Mouse (Mus musculus) WW6 (cell line): ENCODE data around the gene Gm19935.

Experiments used
- DNase-seq: peaks from one replicate; pipeline ENCODE4 v3.0.0-alpha.2; 2013; ENCODE audit warnings: low read depth, low spot score

The Gm19935 gene

DNA sequence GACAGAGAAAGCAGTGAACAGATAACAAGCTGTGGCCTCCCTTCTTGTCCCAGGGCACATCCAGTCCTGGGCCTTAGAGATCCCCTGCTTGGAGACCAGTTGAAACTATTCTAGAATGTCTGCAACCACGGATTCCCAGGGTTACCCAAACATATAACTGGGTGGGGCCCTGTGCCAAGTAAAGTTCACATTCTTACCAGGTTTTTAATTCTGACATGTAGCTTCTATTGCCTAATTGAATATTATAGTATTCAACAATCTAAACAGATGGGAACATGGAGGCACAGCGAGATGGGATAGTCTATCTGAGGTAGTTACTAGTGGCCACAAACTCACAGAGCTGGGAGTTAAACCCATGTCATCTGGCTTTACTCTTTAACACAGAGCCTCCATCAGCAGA, at the start of gene Gm19935:
Gene Gm19935 (minus strand): TSS at position 101 of the 400 bp plus-strand sequence.
- DNase-seq = no peak

DNA sequence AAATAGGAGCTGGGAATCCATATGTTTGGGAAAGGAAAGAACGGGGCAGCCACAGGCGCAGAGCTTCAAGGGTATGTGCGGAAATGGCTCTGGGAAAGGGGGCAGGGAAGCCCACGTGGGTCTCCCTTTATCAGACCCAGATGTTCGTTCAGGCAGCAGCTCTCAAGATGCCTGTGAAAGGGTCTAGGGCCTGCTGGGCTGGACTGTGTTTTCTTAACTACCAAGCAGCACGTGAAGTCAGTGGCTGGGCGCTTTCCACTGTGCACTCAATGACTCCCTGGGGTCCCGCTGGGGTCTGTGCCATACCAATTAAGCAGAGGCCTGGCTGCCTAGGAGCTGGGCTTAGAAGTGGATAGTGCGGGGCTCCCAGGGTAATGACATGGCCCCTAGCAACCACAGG, 44.8 kb upstream of the Gm19935 start:
- no peak for DNase-seq

DNA sequence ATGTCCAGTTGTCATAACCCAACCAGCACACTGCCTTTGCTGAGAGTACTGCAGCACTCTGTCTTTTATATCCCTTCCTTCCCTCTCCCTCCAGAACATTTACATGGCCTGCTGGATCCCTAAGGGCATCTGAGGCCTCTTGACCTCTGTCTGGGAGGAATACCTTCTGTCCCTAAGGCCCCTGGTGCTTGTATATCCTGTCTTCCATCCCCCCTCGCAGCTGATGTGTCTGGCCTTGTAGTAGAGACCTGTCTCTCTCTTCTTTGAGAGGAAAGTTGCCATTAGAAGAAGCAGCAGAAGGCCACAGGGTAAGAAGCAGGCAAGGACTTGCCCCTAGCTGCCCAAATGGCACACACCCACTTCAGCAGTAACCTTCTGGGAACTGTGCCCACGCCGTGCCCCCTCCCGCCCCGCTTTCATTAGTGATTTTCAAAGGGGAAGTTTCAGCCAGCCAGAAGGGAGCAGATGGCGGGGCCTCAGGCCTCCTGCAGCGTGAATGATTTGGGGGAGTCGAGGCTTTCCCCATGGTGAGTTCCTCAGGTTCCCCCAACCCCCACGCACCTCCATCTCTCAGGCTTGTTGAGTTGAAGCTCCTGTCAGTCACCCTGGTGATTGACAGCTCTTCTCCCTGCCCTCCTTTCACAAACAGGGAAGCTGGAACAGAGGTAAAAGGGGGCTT, 44.2 kb upstream of the Gm19935 start:
- no peak for DNase-seq

DNA sequence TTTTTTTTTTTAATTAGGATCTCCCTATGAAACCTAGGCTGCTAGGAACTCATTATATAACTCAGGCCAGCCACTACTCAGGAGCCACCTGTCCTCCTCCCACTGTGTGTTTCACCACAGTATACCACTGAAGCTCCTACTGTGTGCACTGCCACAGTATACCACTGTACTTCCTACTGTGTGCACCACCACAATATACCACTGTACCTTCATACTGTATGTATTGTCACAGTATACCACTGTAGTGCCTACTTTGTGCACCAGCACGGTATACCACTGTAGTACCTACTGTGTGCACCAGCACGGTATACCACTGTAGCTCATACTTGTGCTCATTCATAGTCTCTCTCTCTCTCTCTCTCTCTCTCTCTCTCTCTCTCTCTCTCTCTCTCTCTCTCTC, 40.9 kb upstream of the Gm19935 start:
- no peak for DNase-seq

DNA sequence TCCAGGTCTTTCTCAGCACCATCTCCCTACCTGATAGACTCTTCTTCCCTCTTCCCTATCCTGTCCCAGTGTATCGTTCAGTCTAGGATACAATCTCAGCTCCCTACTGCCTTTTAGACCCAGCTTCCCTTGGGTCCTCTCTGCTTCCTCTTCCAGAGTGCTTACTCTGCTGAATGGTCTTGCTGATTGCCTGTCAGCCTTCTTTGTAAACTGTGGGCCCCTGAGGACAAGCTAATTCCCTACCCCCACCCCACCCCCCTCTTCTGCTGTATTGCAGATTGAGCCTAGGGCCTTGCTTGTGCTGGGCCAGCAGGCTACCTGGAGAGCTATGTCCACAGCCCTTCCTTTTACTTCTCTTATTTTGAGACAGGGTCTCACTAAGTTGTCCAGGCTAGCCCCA, 39.8 kb upstream of the Gm19935 start:
- no peak for DNase-seq

DNA sequence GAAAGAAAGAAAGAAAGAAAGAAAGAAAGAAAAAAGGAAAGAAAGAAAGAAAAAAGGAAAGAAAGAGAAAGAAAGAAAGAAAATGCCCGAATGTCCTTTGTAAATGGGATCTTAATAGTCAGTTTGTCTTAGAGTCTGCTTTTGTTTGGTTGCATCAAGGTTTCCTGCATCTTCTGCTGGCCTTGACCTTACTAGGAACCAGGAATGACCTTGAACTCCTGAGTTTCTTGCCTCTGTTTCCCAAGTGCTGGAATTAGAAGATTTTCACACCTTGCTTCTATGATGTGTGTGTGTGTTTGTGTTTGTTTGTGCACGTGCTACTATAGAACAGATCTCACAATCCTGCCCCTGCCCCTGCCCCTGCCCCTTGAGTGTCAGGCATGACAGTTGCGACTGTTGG, 39.0 kb upstream of the Gm19935 start:
- DNase-seq = no peak

DNA sequence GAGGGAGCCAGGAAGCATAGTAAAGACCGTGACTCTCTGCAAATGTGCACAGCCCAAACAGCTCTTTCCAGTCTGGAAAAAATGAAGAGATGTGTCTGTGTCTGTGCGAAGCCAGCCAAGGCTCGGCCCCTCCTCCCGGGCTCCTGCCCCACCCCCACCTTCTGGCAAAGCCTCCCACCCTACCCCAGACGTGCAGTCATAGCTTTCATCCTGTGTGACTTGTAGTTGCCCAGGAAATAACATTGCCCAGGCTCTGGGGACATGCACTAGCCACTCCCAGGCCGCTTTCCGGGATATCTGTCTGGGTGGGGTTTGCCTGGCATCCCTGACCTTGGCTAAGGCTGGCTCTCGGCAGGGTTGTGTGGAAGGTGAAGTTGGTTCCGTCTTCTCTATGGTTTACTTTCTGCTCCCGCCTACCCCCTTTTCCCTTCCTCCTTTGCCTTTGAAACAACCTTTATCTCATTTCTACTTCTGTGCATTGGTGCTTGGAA, 37.5 kb upstream of the Gm19935 start:
- no peak for DNase-seq

DNA sequence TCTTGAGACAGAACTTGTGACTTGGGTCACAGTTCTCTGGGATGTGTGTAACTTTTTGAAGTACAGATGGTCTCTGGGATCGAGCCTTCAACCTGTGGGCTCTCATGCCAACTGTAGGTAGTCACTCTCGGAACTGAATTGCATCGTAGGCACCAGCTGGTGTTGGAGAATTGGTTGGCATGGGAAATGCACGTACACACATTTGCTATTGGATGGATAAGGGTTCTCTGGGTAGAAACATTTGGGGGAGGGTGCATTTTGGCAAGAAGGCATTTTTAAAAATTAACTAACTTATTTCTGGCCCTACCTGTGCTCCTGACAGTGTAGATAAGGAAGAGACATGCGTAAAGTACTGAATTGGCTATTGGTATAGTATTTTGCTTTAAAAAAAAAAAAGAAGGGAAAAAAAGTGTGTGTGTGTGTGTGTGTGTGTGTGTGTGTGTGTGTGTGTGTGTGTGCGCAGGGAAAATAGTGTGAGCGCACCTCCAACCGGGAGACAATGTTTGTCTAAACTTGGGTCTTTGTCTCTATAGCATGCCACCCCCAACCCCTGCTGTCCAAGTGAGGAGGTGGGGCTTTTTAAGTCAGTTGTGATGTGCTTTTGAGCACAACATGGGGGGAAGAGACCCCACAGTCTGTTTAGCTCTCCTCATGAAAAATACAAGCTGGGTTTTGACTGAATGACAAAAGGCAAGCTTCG, 36.9 kb upstream of the Gm19935 start:
- DNase-seq = no peak

DNA sequence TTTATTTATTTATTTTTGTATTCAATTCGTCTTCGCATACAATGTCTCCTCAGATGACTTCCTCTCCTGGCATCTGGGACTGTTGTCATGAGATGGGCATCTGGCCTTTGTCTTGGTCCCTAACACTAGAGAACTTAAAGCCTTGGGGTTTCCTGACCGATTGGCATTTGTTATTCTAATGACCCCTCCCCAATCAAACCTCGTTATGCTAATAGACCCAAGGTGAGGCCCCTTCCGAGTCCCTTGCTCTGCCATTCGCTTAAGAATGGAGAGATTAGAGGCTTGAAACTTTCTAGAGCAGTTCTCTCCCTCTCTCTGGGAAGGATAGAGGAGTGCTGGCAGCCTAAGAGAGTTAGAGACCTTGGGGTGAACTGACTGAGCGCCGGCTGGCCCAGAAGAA, 34.4 kb upstream of the Gm19935 start:
- DNase-seq = no peak

DNA sequence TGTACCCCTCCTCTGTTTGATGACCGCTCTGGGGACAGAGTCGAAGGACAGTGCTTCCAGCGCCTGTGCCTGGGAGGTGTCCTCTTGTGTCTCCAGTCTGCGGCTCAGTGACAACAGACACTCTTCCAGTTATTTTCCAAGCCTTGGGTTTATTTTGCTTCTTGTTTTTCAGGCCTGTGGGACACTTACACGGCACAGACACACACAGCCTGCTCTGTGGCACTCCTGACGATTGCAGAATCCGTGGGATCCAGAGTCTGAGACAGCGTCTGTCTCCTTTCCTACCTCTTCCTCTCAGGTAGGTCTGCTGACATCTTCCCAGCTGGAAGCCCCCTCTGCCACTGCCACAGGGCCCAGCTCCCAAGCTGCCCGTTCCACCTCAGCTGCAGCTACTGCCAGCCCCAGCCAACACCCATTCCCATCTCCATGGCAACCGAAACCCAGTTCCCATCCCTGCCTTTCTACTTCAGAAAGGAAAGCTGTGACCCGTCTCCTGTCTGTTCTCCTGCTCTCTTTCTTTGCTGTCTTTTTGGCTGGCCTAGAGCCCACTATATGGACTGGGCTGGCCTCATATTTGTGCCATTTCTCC, 32.4 kb upstream of the Gm19935 start:
- DNase-seq = no peak

DNA sequence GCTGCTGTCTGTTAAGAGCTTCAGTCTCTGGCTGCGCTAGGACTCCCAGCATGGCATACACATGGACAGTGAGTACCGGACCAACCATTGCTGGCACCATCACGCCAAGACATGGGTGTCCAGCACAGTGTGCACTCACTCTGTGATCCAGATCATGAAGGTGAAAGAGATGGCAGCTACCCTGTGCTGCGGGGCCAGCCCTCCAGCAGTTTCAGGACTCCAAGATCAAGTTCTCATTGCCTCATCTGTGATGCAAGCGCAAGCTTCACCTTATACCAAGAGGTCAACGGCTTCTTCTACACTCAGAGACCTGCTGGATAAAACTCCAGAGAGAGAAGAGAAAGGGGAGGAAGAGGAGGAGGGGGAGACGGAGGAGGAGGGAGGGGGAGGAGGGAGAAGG, 30.8 kb upstream of the Gm19935 start:
- DNase-seq = no peak

DNA sequence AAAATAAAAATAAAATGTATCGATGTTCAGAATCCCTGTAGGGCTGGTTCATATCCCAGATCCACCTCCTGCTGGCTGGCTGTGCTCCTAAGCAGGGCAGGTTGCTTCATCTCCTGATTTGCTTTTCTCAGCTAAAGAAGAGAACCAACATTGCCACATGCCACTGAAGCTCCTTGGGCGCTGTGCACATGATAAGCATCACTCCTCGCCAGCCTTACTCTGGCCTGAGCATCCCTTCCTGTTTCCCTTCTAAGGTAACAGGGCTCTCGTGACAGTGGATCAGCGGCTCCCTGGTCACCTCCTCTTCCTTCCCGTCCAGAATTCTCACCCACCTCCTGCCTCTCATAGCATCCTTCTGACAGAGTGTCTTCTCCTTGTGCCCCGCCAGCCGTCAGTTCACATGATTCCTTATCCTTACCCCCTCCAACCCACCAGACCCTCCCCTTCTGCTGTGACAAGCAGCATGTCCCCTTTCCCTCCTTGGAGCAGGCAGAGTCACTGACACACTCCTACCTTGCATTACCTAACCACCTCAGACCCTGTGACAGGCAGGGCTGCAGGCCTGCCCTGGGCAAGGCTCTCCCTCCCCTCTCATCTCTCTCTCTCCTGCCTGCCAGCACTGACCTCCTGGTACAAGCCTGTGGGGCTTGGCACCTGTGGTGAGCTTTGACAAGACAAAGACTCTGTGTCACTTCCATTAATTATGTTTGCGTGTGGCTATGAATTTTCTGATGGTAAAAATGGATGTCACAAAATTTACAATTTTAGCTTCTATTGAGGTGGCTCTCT, 27.2 kb upstream of the Gm19935 start:
- no peak for DNase-seq

DNA sequence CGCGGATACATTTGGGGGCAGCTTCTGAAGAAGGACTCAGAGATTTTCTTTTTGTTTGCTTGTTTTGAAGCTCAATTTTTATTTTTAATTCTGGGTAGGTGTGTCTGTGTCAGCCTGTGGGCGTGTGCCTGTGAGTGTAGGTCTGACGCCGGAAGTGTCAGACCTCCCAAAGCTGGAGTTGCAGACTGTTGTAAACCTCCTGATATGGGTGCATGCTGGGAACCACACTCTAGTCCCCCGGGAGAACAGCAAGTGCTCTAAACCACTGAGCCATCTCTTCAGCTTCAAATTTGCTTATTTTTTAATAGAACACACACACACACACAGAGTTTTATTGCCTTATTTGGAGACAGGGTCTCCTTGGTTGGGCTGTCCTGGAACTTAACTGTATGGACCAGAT, 25.9 kb upstream of the Gm19935 start:
- no peak for DNase-seq

DNA sequence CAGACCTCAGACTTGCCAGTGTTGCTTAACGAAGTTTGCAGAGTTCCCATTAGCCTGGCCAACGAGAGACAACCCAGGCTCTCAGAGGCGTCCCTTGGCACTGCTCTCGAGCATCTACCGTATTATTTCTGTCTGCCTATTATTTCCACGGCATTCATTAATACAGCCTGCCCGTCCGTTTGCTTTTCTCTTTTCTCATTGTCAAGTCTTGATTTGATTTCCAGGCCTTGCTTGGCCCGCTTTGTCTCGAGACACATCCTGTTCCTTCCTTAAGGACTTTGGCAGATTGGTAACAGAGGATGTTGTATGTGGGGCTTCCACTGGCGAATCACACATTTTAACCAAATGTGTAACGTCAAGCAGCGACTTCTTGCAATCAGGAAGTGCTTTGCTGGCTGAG, 24.1 kb upstream of the Gm19935 start:
- no peak for DNase-seq

DNA sequence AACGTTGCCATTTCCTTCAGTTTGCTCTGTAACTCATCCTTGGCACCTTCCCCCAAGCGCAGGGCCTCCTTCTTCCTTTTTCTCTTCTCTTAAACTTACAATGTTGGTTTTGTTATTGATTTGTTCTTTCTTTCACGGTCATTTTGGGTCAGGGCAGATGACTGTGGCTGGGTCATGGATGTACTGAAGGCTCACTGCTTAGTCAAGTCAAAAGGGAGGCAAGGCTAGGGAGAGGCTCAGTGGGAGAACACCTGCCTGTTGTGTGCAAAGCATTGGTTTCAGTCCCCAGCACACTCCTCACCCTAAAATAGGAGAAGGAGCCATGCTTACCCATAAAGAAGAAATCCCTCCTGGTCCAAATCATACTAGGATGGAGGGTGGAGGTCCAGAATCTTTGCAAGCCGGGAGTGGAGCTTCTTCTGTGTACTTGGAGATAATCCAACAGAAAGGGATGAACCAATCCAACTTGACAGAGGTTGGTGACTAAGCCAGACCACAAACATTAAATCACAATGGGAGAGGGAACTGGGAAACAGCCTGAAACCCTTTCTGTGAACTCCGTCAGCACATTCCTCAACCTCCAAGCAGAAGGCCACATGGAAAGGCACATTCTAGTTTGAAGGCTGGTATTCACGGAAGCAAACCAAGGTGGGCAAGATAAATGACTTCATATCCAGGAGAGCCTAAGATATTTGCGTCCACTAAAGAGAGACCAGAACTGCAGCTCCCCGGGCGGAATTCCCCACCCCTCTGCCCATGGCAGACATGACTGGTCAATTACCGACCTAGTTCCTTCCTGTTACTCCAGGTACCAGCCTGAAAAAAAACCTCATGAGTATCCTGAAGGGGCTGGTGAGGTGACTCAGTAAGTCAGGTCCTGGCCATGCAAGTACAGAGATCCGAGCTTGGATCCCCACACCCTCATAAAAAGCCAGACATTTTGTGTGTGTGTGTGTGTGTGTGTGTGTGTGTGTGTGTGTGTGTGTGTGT, 22.8 kb upstream of the Gm19935 start:
- no peak for DNase-seq

DNA sequence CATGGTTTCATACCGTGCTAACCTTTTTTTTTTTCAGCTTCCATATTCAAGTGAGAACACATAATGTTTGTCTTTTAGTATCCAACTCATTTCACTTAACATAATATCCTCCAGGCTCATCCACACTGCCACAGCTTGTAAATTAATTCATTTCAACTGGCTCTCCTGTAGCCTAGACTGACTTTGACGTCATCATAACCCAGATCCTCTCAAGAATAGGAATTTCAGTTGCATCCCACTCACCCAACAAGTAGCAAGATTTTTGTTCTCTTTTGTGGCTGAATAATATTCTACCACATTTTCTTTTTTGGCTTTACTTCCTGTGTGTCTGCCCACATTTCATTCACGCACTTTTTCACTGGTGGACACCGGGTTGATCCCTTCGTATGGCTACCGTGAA, 20.2 kb upstream of the Gm19935 start:
- DNase-seq = no peak

DNA sequence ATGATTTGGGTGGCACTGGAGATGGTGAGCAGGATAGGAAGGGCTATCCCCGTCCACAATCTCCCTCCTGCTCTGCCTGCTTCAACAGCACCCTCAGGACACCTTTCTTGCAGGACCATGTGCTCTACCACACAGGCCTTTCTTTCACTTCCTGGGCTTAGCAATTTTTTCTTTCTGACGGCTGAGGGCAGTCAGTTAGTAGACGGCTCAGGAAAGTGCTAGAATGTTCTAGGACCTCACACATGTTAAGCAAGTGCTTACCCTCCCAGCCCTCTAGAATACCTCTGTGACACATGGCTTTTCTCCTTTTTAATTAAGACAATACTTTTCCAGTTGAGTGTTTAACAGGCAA, 17.1 kb upstream of the Gm19935 start:
- no peak for DNase-seq

DNA sequence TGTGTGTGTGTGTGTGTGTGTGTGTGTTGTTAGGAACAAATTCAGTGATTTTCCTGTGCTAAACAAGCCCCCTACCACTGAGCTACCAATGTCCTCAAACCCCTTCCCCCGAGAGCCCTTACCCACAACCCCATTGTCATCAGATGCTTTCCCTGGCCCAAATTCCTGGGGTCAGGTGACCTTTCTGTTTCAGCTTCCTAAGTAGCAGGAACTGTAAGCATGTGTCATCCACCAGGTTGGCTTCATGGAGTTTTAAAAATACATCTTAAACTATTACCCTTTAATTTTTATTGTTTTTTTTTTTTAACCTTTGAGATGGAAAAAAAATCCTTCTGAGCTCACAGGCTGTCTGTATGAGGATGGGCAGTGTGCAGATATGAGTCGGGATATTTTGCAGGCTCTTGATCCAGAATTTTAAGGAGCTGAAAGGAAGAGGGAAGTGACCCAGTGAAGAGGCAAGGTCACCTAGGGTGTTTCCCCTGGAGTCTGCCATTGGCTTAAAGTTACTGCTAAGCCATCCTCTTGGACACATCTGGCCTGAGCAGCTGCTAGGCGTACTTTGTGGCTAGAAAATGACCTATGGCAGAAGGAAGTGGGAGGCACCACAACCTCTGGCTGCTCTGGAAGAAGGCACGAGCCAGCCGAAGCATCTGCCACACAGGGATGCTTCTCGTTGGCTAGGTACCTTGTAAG, 16.6 kb upstream of the Gm19935 start:
- DNase-seq = no peak

DNA sequence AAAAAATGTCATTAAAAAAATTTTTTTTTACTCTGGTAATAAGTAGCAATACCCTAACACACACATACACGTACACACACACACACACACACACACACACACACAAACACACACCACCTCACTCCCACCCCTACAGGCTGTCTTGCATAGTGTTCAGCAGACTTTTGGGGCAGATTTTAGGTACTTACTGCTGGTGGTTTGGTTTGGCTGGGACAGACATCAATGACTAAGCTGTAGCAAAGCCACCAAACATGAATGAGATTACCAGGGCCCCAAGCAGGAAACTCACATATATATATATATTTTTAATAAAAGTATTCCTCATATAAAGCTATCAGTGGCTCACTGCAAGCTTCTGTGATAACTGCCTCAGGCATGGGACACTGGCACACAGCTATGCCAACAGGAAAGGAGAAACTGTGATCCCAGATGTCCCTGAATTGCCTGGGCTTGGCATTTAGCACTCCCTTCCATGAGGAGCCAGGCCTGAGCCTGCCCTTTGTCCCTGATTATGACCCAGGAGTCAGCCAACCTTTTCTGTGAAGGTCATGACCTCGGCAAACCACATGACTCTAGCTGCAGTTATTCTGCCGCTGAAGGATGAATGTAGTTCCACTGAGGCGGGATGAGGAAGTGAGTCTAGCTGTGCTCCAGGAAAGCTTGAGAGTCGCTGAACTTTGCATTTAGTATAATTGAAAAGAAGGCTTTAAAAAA, 15.5 kb upstream of the Gm19935 start:
- no peak for DNase-seq

DNA sequence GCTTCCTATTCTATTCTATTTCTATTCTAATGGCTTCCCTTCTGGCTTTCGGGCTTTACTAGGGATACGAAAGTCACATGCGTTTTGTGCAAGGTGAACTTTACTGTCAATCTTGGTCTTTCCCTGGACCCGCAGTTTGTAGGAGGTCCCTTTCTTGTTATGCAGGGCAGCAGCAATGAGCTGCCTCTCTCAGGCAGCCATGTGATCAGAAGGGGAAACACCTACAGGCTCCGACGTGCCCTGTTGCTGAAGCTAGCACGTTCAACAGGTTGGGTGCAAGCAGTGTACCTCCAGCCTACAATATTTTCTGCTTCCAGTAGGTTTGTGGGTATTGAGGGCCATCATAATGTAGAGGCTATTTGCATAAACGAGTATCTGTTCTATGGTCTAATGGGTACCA, 13.8 kb upstream of the Gm19935 start:
- no peak for DNase-seq
